15 mouse cellular contexts compared by ENCODE assay signal in the genomic region with DNA sequence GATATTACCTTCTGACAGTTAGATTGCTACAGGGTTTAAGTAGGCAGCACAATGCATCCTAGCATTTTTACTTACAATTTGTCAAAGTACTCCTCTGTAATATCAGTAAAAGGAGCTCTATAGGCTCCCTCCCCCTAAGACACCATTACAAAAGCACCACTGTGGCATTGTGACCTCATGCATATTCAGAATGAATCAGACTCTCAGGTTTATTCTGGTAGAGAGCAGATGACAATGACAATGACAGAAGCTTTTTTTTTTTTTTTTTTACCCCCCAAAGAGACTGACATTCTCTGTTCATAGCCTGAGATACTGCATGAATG. TPM values are rescaled to one million over a fixed set of nuclear protein-coding genes. Genes with fewer than 3 reads are reported as not detected.
DNase-seq lines count a peak whose midpoint lies in the region; ATAC-seq and TF ChIP-seq lines count a peak whose summit lies in the region.
"Had no signal": no experiment of that assay in that cellular context is flagged by ENCODE, and none has a peak within 500 bp of the region (broad histone marks: within the 10 kb centered on the region; RNA-seq: fewer than 3 reads in every experiment).

No protein-coding gene starts in this region.

- TF ChIP-seq CTCF in kidney, adult 2 months (conservative IDR thresholded peaks at IDR 0.05; ENCODE audit: insufficient read depth, insufficient read length, low read depth, low read length) = no peak

- no peak for TF ChIP-seq POLR2A in kidney, adult 2 months (IDR thresholded peaks at IDR 0.05; ENCODE audit: low read depth, low read length)

- no peak overlapping the region for H3K9ac ChIP-seq in embryonic facial prominence, embryonic 15.5 days
- H3K9ac ChIP-seq in hindbrain, embryonic 14.5 days = no peak overlapping the region
- no peak overlapping the region for H3K9ac ChIP-seq in midbrain, embryonic 15.5 days
- H3K9ac ChIP-seq in heart, embryonic 12.5 days = no peak overlapping the region
- H3K9ac ChIP-seq: liver, embryonic 13.5 days had no signal

- no peak for DNase-seq in heart, embryonic 10.5 days (ENCODE audit: low spot score)
- DNase-seq in heart, postnatal 10 days = no peak
- DNase-seq in hindbrain, embryonic 14.5 days (ENCODE audit: low spot score) = no peak
- DNase-seq in kidney, adult 2 months = no peak
- no peak for DNase-seq in kidney, postnatal 4 days
- DNase-seq: adrenal gland, adult 2 months; embryo, embryonic 11 days; liver, embryonic 13.5 days; lung, postnatal 36 days; right cerebral cortex, postnatal 14 days had no signal

- H3K36me3 ChIP-seq in heart, embryonic 10.5 days = 0 out of 2 replicates have a peak, but pooled peaks cover 3% of the 10 kb centered on the region
- no peaks in the 10 kb centered on the region for H3K36me3 ChIP-seq in embryonic facial prominence, embryonic 15.5 days
- no peaks in the 10 kb centered on the region for H3K36me3 ChIP-seq in hindbrain, embryonic 14.5 days (replicated peaks; ENCODE audit: control insufficient read depth, insufficient read depth)
- no peaks in the 10 kb centered on the region for H3K36me3 ChIP-seq in midbrain, embryonic 15.5 days (replicated peaks)
- no peaks in the 10 kb centered on the region for H3K36me3 ChIP-seq in heart, embryonic 12.5 days
- no peaks in the 10 kb centered on the region for H3K36me3 ChIP-seq in kidney, adult 2 months (ENCODE audit: control insufficient read depth, insufficient read depth, low read length)
- H3K36me3 ChIP-seq: liver, embryonic 13.5 days had no signal

- H3K4me2 ChIP-seq in embryonic facial prominence, embryonic 15.5 days (replicated peaks) = no peak overlapping the region
- peak overlapping the region; percentile 46; the same call in 1 of the 2 replicates for H3K4me2 ChIP-seq in hindbrain, embryonic 14.5 days (replicated peaks)
- H3K4me2 ChIP-seq in midbrain, embryonic 15.5 days = no peak overlapping the region
- no peak overlapping the region for H3K4me2 ChIP-seq in heart, embryonic 12.5 days
- H3K4me2 ChIP-seq: liver, embryonic 13.5 days had no signal

- H3K4me1 ChIP-seq in heart, embryonic 10.5 days = peaks cover 52% of the 10 kb centered on the region
- H3K4me1 ChIP-seq in embryonic facial prominence, embryonic 15.5 days = peaks cover 52% of the 10 kb centered on the region
- H3K4me1 ChIP-seq in hindbrain, embryonic 14.5 days (replicated peaks; ENCODE audit: control insufficient read depth, insufficient read depth, low read length) = peaks cover 35% of the 10 kb centered on the region
- peaks cover 46% of the 10 kb centered on the region for H3K4me1 ChIP-seq in midbrain, embryonic 15.5 days
- H3K4me1 ChIP-seq in heart, embryonic 12.5 days (replicated peaks) = peaks cover 35% of the 10 kb centered on the region
- no peaks in the 10 kb centered on the region for H3K4me1 ChIP-seq in kidney, adult 2 months (ENCODE audit: control insufficient read depth, insufficient read depth, low read length)

- H3K27me3 ChIP-seq in heart, embryonic 10.5 days (ENCODE audit: insufficient read depth, poor library complexity, severe bottlenecking) = no peaks in the 10 kb centered on the region
- no peaks in the 10 kb centered on the region for H3K27me3 ChIP-seq in embryonic facial prominence, embryonic 15.5 days
- H3K27me3 ChIP-seq in hindbrain, embryonic 14.5 days (ENCODE audit: control insufficient read depth, insufficient read depth, low read length) = no peaks in the 10 kb centered on the region
- H3K27me3 ChIP-seq in midbrain, embryonic 15.5 days (replicated peaks) = no peaks in the 10 kb centered on the region
- H3K27me3 ChIP-seq in heart, embryonic 12.5 days (replicated peaks) = no peaks in the 10 kb centered on the region
- H3K27me3 ChIP-seq in kidney, adult 2 months (replicated peaks; ENCODE audit: control insufficient read depth, insufficient read depth, low read length) = no peaks in the 10 kb centered on the region; the same call in 1 of the 2 replicates

- no peak overlapping the region for H3K4me3 ChIP-seq in heart, embryonic 10.5 days
- no peak overlapping the region for H3K4me3 ChIP-seq in embryonic facial prominence, embryonic 15.5 days (replicated peaks)
- H3K4me3 ChIP-seq in hindbrain, embryonic 14.5 days (replicated peaks; ENCODE audit: low read length) = no peak overlapping the region
- H3K4me3 ChIP-seq in midbrain, embryonic 15.5 days = no peak overlapping the region
- no peak overlapping the region for H3K4me3 ChIP-seq in heart, embryonic 12.5 days
- H3K4me3 ChIP-seq in kidney, adult 2 months (ENCODE audit: insufficient read depth, low read depth, low read length) = no peak overlapping the region
- H3K4me3 ChIP-seq: liver, embryonic 13.5 days had no signal

- intact Hi-C loops in heart, postnatal 10 days (cut with DNase I) = loop anchor here (5.0 kb wide), 1 partner anchor 141 kb away; the partner anchor contains the start of gene Cep41

- H3K9me3 ChIP-seq in heart, embryonic 10.5 days = no peaks in the 10 kb centered on the region
- H3K9me3 ChIP-seq in embryonic facial prominence, embryonic 15.5 days (replicated peaks) = no peaks in the 10 kb centered on the region
- H3K9me3 ChIP-seq in hindbrain, embryonic 14.5 days (ENCODE audit: control insufficient read depth, low read length) = no peaks in the 10 kb centered on the region
- H3K9me3 ChIP-seq in midbrain, embryonic 15.5 days = no peaks in the 10 kb centered on the region
- no peaks in the 10 kb centered on the region for H3K9me3 ChIP-seq in heart, embryonic 12.5 days (replicated peaks)
- H3K9me3 ChIP-seq: liver, embryonic 13.5 days had no signal

- no peak for ATAC-seq in embryonic facial prominence, embryonic 15.5 days (ENCODE audit: insufficient number of reproducible peaks, low FRiP score, low TSS enrichment, low read depth)
- ATAC-seq in hindbrain, embryonic 14.5 days (ENCODE audit: low FRiP score) = no peak
- ATAC-seq in midbrain, embryonic 15.5 days (replicated peaks) = no peak
- ATAC-seq in heart, embryonic 12.5 days (ENCODE audit: insufficient number of reproducible peaks, low FRiP score) = no peak
- ATAC-seq: intestine, embryonic 16.5 days had no signal

- peak overlapping the region; percentile 44; the same call in 1 of the 2 replicates for H3K27ac ChIP-seq in heart, embryonic 10.5 days
- H3K27ac ChIP-seq in embryonic facial prominence, embryonic 15.5 days (replicated peaks) = peak overlapping the region; percentile 80
- H3K27ac ChIP-seq in hindbrain, embryonic 14.5 days = peak overlapping the region; percentile 80
- peak overlapping the region; percentile 88 for H3K27ac ChIP-seq in midbrain, embryonic 15.5 days
- no peak overlapping the region for H3K27ac ChIP-seq in heart, embryonic 12.5 days (ENCODE audit: poor library complexity, severe bottlenecking)
- no peak overlapping the region for H3K27ac ChIP-seq in kidney, adult 2 months (ENCODE audit: insufficient read depth, low read depth, low read length)
- H3K27ac ChIP-seq: liver, embryonic 13.5 days had no signal

RNA-seq across cellular contexts. Expression of gene Cpa2, which starts 9.8 kb away (rescaled TPM):
- 17.8 and 29.1 TPM in 2 replicates for polyA plus RNA-seq in heart, embryonic 10.5 days (2016; fragmentation: Nextera tagmentation; extraction: Ambion mirVana)
- total RNA-seq in heart, postnatal 10 days (2021) = under 1 TPM; 0.17 to 0.65 TPM
- polyA plus RNA-seq in embryonic facial prominence, embryonic 15.5 days (2015; fragmentation: Nextera tagmentation; extraction: Ambion mirVana) = 3.4 and 5.2 TPM in 2 replicates
- polyA plus RNA-seq in hindbrain, embryonic 14.5 days (2014; fragmentation: Nextera tagmentation; extraction: Ambion mirVana) = 7.1 and 8.4 TPM in 2 replicates
- 6.7 and 8.4 TPM in 2 replicates for polyA plus RNA-seq in midbrain, embryonic 15.5 days (2015; fragmentation: Nextera tagmentation; extraction: Ambion mirVana)
- polyA plus RNA-seq in heart, embryonic 12.5 days (2016; fragmentation: Nextera tagmentation; extraction: Ambion mirVana) = 5.3 and 6.3 TPM in 2 replicates
- polyA plus RNA-seq in kidney, adult 2 months (2012; rRNA removed) = 0.14 TPM in 1 of 2 replicates, not detected in the other
- polyA plus RNA-seq: adrenal gland, adult 2 months had no signal

RNA-seq across cellular contexts. Expression of gene Cpa4, which starts 17.0 kb away (rescaled TPM):
- 1.2 and 1.7 TPM in 2 replicates for polyA plus RNA-seq in heart, embryonic 10.5 days (2016; fragmentation: Nextera tagmentation; extraction: Ambion mirVana)
- total RNA-seq in heart, postnatal 10 days (2021) = under 1 TPM in 1 of 2 experiments, not detected in 1; 0.10 TPM
- 5.1 and 6.3 TPM in 2 replicates for polyA plus RNA-seq in embryonic facial prominence, embryonic 15.5 days (2015; fragmentation: Nextera tagmentation; extraction: Ambion mirVana)
- 1.2 TPM in 2 replicates for polyA plus RNA-seq in hindbrain, embryonic 14.5 days (2014; fragmentation: Nextera tagmentation; extraction: Ambion mirVana)
- polyA plus RNA-seq in midbrain, embryonic 15.5 days (2015; fragmentation: Nextera tagmentation; extraction: Ambion mirVana) = 1.0 and 1.5 TPM in 2 replicates
- polyA plus RNA-seq in heart, embryonic 12.5 days (2016; fragmentation: Nextera tagmentation; extraction: Ambion mirVana) = 2.9 and 3.1 TPM in 2 replicates
- polyA plus RNA-seq in kidney, adult 2 months (2012; rRNA removed) = not detected in 2 replicates
- total RNA-seq: layer of hippocampus, postnatal 10 days had no signal

RNA-seq across cellular contexts. Expression of gene Ssmem1, which starts 41.5 kb away (rescaled TPM):
- polyA plus RNA-seq in heart, embryonic 10.5 days (2016; fragmentation: Nextera tagmentation; extraction: Ambion mirVana) = 0.16 TPM in 1 of 2 replicates, not detected in the other
- not detected for total RNA-seq in heart, postnatal 10 days (2021)
- 0.14 and 0.52 TPM in 2 replicates for polyA plus RNA-seq in embryonic facial prominence, embryonic 15.5 days (2015; fragmentation: Nextera tagmentation; extraction: Ambion mirVana)
- 0.19 TPM in 1 of 2 replicates, not detected in the other for polyA plus RNA-seq in hindbrain, embryonic 14.5 days (2014; fragmentation: Nextera tagmentation; extraction: Ambion mirVana)
- polyA plus RNA-seq in midbrain, embryonic 15.5 days (2015; fragmentation: Nextera tagmentation; extraction: Ambion mirVana) = 0.21 TPM in 1 of 2 replicates, not detected in the other
- polyA plus RNA-seq in heart, embryonic 12.5 days (2016; fragmentation: Nextera tagmentation; extraction: Ambion mirVana) = 0.17 and 0.26 TPM in 2 replicates
- 0.09 TPM in 1 of 2 replicates, not detected in the other for polyA plus RNA-seq in kidney, adult 2 months (2012; rRNA removed)
- polyA plus RNA-seq: adrenal gland, adult 2 months; intestine, embryonic 16.5 days had no signal

RNA-seq across cellular contexts. Expression of gene Tmem209, which starts 41.6 kb away (rescaled TPM):
- polyA plus RNA-seq in heart, embryonic 10.5 days (2016; fragmentation: Nextera tagmentation; extraction: Ambion mirVana) = 38.2 and 41.1 TPM in 2 replicates
- 10 to 100 TPM; 12.0 to 13.3 TPM for total RNA-seq in heart, postnatal 10 days (2021)
- 27.5 and 29.1 TPM in 2 replicates for polyA plus RNA-seq in embryonic facial prominence, embryonic 15.5 days (2015; fragmentation: Nextera tagmentation; extraction: Ambion mirVana)
- 32.9 and 33.2 TPM in 2 replicates for polyA plus RNA-seq in hindbrain, embryonic 14.5 days (2014; fragmentation: Nextera tagmentation; extraction: Ambion mirVana)
- 31.3 and 31.6 TPM in 2 replicates for polyA plus RNA-seq in midbrain, embryonic 15.5 days (2015; fragmentation: Nextera tagmentation; extraction: Ambion mirVana)
- 27.5 and 31.1 TPM in 2 replicates for polyA plus RNA-seq in heart, embryonic 12.5 days (2016; fragmentation: Nextera tagmentation; extraction: Ambion mirVana)
- polyA plus RNA-seq in kidney, adult 2 months (2012; rRNA removed) = 27.3 and 35.2 TPM in 2 replicates

RNA-seq across cellular contexts. Expression of gene Cpa5, which starts 59.7 kb away (rescaled TPM):
- polyA plus RNA-seq in heart, embryonic 10.5 days (2016; fragmentation: Nextera tagmentation; extraction: Ambion mirVana) = 0.97 and 2.1 TPM in 2 replicates
- not detected for total RNA-seq in heart, postnatal 10 days (2021)
- 0.43 and 1.3 TPM in 2 replicates for polyA plus RNA-seq in embryonic facial prominence, embryonic 15.5 days (2015; fragmentation: Nextera tagmentation; extraction: Ambion mirVana)
- 0.16 and 0.17 TPM in 2 replicates for polyA plus RNA-seq in hindbrain, embryonic 14.5 days (2014; fragmentation: Nextera tagmentation; extraction: Ambion mirVana)
- not detected in 2 replicates for polyA plus RNA-seq in midbrain, embryonic 15.5 days (2015; fragmentation: Nextera tagmentation; extraction: Ambion mirVana)
- 1.1 and 1.9 TPM in 2 replicates for polyA plus RNA-seq in heart, embryonic 12.5 days (2016; fragmentation: Nextera tagmentation; extraction: Ambion mirVana)
- not detected in 2 replicates for polyA plus RNA-seq in kidney, adult 2 months (2012; rRNA removed)
- total RNA-seq: adrenal gland, adult 2 months; layer of hippocampus, postnatal 10 days had no signal
- polyA plus RNA-seq: adrenal gland, adult 2 months; intestine, embryonic 16.5 days; liver, embryonic 13.5 days had no signal

Comparison
In these comparisons a context has a peak if more than half of its experiments do, and no peak if none do; other contexts are left out.
1. H3K27ac ChIP-seq: peak in heart, embryonic 10.5 days (single experiment), embryonic facial prominence, embryonic 15.5 days (single experiment), hindbrain, embryonic 14.5 days (single experiment) and midbrain, embryonic 15.5 days (single experiment); none in heart, embryonic 12.5 days (single experiment) and kidney, adult 2 months (single experiment).